Mouse (Mus musculus): Measurements from ENCODE around the gene Gm49405.
"Not testable (repeated sequence)": the region's sequence is repeated elsewhere in the genome, so short reads cannot be mapped to it uniquely, and the experiment has no call there.

Gm49405 gene

DNA sequence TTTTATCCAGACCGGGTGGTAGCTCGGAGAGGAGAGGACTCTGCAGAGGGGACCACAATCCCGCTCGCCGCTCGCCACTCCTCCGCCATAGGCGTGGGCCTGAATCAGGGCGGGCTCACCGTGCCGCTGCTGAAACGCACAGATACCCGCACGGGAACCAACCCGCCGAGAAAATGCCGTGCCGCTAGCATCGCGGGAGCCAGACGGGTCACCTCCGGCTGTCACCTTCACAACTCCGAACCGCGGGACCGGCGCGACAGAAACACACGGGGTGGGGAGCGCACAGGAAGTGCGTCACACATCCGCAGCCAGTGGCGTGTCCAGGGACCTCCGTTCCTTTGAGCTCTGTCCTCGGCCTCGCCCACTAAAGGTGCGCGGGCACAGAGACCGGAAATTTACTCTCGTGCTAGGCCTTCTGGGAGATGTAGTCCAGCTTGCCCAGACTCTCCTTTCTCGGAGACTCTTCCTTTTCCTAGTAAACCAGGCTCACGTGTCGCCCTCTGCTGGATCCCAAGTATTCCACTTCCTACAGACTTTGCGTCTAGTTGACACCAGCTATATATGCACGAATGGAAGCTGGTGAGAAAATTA lies 12.1 kb downstream of the Gm49405 start, which contains the start of gene Ndufv1:
Gene Ndufv1, minus strand, starts transcription at position 375 of the 591 bp plus-strand sequence.
- DNase-seq (ENCODE audit: extremely low read depth, insufficient read length, low spot score), result peak; percentile 95

DNA sequence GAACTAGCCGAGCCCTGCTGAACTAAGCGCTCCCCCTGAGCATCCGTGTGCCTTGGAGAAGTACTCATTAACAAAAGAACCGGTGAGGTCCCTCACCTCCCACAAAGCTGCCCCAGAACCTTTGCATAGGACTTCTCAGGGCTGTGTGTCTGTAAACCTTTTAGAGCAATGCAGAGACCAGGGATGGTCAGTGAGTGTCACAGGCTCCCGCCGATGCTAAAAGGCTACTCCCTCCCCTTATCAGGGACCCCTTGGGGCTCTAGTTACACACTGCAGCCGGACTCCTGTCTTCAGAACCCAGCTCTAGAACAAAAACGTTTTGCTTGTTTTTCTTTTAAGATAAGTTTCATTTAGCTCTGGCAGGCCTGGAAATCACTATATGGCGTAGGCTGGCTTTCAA lies 12.6 kb downstream of the Gm49405 start:
- no peak for DNase-seq (ENCODE audit: extremely low read depth, insufficient read length, low spot score)

DNA sequence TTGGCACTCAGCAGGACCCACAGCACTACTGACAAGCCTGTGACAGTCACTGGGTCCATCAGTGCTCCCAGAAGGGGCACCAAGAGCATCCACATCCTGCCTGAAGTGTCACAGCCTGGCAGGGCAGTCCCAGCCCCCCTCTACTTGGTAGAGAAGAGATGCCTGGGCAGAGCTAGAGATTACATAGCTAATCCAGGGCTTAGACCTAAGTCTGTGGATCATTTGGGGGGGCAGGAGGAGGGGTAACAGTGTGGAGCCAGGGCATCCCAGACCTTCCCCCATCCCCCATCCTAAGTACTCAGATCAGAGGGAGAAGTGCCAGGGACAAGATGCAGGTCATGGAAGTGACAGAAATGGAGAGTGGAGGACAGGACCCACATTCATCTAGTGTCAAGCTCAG lies 14.4 kb downstream of the Gm49405 start:
- DNase-seq (ENCODE audit: extremely low read depth, insufficient read length, low spot score), result no peak

DNA sequence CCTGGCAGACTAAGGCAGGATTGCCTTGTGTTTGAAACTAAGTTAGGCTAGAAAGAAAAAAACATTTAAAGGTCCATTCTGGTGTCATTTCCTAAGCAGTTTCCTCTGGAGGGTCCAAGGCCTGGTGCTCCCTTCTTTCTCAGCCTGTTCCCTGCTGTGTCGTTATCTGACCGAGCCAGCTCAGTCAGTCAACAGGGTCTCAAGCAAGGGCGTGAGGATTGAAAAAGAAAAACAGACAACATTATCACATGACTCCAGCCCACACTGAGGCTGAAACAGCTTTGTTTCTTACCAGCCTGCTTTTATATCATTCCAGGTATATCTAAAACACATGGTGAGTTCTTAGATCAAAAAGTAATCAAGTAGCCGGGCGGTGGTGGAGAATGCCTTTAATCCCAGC lies 15.2 kb downstream of the Gm49405 start:
- no peak for DNase-seq (ENCODE audit: extremely low read depth, insufficient read length, low spot score)

DNA sequence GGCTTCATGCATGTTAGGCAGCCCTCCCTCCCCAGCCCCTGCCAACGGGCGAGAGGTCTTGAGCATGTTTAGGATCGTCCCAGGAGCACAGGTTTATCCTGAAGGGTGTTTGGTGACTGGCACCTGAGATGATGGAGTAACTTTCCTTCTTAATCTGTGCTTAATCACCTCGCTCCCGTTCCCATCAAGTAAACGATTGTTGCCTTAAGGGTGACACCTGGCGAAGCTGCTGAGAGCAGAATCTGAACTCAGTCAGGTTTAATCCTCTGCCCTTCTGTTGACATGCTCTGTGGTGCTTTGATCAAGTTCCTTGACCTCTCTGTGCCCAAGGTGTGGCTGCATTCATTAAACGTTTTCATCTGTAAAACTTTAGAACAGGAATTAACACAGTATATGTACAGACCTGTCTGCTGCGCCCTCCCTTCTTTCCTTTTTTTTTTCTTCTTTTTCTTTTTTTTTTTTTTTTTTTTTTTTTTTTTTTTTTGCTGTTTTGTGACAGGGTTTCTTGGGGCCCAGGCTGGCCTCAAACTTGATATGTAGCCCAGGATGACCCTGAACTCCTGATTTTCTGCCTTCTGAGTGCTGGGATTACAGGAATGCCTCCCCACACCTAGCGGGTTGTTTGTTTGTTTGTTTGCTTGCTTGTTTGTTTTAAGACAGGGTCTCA lies 17.6 kb downstream of the Gm49405 start:
- no peak for DNase-seq (ENCODE audit: extremely low read depth, insufficient read length, low spot score)

DNA sequence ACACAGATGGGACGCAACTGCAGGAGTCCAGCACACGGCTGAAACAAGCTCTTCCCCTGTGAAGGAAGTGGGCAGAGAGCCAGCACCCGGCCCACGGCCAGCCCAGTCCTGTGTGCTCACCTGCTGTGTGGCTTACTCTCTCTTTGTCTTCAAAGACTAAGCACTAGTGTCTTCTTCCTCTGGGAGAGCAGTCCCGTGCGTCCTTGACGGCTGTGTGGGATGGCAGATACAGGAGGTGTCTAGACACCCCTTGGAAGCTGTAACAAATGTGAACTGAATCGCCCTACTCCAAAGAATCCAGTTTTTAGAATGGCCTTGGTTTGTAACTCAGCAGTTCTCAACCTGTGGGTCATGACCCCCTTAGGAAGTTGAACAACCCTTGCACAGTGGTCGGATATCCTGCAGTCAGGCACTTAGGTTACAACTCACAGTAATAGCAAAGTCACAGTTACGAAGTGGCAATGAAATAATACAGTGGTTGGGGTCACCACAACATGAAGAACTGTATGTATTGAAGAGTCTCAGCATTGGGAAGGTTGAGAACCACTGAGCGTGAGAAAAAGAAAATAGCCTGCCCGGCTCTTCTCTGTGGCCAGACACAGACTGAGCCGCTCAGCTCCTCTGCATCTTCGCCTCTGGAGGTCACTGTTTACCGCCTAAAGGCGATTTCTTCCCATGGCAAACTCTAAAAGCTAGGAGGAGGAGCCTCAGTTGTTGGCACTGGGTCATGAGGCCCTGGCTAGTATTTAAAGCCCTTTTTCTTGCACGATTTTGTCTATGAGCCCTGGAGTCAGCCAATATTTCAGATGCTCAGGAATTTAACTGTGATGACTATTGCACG lies 18.5 kb downstream of the Gm49405 start:
- peak; percentile 56 for DNase-seq (ENCODE audit: extremely low read depth, insufficient read length, low spot score)

DNA sequence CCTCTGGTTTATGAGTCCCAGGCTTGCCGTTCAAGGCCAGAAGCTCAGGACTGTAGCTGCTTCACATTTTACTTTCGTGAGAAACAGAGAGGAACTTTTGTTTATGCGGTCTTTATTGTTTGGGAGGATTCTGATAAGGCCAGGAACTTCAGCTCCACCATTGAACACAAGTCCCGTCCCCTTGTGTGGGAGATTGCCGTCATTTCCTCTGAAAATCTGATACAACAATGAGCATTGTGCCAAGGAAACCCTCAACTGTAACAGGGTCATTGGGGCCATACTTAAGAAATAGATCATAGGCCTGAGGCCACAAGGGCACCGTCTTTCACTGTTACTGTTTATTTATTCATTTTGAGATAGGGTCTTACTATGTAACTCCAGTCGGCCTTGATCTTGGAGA lies 22.8 kb downstream of the Gm49405 start:
- DNase-seq (ENCODE audit: extremely low read depth, insufficient read length, low spot score), result no peak

DNA sequence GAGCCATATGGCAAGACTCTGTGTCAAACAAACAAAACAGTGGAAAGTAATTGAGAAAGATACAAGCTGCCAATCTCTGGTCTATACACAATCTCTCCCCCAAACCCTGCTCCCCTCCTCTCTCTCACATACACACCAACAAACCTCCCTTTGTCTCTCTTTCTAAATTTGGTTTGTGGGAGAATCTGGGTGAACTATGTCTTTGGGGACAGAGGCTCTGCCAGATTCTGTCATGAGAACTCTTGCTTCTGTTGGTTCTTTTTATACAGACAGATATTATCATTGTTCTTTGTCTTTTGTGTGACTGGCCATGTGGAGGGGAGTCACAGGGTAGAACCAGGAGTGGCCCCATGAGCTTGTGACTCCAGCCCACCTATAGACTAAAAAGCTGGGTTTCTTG lies 27.1 kb downstream of the Gm49405 start:
- no peak for DNase-seq (ENCODE audit: extremely low read depth, insufficient read length, low spot score)

DNA sequence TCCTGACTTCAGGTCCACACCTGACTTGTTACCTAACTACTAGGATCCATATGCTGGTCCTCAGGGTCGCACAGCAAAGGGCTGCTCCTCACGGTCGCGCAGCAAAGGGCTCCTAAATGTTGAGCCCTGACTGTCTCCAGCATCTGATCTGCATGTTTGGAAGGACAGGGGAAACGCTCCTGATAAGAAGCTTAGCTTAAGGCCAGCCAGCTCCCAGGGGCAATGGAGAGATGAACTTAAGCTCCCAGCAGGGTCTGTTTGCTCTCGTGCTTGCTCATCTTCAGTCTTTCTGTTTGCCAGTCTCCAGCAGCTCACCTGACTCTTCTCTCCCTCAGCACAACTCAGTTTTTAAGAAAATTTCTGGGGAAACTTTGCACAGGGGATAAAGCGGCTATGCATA lies 32.2 kb downstream of the Gm49405 start:
- no peak for DNase-seq (ENCODE audit: extremely low read depth, insufficient read length, low spot score)

DNA sequence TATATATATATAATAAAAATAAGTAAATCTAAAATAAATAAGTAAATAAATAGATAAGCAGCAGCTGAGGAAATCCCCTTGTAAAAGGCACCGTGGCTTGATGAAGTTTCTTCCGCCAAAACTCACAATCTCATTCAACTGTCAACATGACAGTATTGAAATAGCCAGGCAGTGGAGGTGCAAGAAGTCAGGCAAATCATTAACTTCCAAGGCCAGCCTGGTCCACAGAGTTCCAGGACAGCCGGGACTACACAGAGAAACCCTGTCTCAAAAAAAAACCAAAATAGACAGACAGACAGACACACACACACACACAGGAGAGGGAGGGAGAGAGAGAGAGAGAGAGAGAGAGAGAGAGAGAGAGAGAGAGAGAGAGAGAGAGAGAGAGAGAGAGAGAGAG lies 32.9 kb downstream of the Gm49405 start:
- no peak for DNase-seq (ENCODE audit: extremely low read depth, insufficient read length, low spot score)

DNA sequence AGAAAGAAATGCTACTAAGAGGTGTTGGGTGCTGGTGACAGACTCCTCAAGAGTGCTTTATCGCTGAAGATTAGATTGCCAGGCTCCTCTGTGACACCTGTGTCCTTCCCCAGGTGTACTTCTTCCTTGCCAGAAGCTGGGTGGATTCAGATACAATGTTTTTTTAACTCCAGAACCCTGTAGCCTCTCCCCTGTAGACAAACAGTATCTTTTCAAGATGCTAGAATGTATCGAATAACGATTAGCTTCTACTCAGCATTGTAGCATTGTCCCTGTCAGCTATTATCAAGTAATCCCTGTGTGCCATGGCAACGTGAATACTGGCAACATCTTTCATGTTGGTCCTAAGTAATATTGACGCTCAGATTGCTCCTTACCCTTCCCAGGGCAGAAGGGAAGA lies 33.3 kb downstream of the Gm49405 start:
- DNase-seq (ENCODE audit: extremely low read depth, insufficient read length, low spot score), result no peak

DNA sequence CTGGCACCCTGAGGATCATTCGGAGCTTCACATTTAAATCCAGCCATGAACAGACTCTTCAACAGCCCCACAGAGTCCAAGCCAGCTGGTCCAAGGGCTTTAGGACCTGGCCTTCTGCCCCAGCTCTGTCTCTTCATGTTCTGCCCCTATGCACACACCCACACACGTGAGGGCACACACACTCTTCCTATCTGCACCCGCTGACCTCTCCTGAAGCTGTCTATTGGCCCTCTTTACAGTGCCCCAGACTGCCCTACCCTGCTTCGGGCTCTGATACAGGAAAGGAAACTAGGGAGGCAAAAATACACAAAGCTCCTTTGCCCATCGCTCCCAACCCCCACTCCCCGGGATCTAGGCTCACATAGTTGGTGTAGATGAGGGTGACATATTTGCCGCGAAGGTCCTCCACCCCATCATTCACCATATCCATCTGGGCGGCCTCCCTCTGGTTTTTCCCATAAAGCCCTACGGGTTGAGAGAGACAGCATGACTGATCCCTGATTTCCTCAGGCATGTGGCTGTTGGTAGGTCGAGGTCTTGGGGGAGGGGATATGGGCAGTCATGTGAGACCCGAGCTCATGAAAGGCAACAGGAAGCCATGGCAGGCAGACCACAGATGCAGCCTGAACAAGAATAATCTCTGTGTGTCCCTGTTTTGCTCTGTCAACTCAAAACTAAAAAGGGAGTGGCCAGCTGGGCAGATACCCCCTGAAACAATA lies 36.1 kb downstream of the Gm49405 start:
- no peak for DNase-seq (ENCODE audit: extremely low read depth, insufficient read length, low spot score)

DNA sequence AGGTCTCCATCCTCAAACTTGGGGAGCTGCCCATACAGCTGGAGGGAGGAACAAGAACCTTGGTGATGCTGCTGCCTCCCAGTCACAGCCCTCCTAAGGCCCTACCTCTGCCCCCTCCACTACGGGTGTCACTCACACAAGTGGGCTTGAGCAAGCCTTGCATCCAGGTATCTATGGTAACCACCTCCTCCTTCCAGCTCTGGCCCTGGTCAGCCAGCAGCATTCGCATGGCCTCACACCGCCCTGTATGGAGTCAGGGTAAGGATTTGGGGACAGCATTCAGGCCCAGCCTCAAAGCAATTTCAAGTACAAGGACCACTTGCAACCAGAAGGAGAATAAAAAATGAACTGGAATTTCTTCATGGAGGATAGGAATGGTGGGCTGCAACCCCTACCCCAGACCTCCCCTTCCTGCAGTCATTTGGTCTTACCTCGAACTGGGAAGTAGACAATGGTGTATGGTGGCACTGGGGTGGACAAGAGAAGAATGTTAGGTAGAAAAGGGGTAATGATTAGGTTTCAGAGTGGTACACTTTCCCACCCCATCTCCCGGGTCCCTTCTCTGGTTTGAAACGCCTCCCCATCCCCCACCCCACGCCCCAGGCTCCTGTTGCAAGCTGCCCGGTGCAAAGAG lies 36.8 kb downstream of the Gm49405 start:
- not testable (repeated sequence) for DNase-seq (ENCODE audit: extremely low read depth, insufficient read length, low spot score)

DNA sequence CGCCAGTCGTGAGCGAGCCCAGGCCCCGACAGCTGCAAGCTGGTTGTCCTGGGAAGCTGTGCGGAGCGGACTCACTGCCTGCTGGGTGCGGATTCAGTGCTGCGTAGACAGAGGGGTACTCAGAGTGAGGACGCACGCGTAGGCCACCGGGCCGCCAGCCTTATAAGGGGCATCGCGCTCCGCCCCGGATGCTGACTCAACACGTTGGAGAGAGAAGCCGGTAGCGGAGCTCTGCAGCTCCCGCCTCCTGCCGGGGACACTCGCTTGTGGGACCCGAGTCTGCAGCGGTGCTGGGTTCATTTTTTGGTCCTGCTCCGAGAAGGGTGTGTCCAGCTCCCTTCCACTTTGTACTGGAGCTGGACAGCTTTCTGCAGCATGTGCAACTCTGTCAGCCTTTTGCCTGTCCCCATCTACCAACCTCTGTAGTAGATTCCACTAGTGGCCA lies 37.4 kb downstream of the Gm49405 start, which contains the start of gene Gstp1:
Gene Gstp1, minus strand, starts transcription at position 198 of the 445 bp plus-strand sequence.
- DNase-seq (ENCODE audit: extremely low read depth, insufficient read length, low spot score), result peak; percentile 93

DNA sequence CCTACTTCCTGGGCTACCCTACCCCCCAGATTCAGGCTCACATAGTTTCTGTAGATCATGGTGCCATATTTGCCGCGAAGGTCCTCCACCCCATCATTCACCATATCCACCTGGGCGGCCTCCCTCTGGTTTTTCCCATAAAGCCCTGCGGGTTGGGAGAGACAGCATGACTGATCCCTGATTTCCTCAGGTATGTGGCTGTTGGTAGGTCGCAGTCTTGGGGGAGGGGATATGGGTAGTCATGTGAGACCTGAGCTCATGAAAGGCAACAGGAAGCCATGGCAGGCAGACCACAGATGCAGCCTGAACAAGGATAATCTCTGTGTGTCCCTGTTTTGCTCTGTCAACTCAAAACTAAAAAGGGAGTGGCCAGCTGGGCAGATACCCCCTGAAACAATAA lies 40.5 kb downstream of the Gm49405 start:
- not testable (repeated sequence) for DNase-seq (ENCODE audit: extremely low read depth, insufficient read length, low spot score)

DNA sequence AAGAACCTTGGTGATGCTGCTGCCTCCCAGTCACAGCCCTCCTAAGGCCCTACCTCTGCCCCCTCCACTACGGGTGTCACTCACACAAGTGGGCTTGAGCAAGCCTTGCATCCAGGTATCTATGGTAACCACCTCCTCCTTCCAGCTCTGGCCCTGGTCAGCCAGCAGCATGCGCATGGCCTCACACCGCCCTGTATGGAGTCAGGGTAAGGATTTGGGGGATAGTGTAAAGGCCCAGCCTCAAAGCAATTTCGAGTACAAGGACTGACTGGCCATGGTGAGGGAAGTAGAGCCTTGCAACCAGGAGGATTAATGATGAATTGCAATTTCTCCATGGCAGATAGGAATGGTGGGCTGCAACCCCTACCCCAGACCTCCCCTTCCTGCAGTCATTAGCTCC lies 41.1 kb downstream of the Gm49405 start:
- not testable (repeated sequence) for DNase-seq (ENCODE audit: extremely low read depth, insufficient read length, low spot score)

DNA sequence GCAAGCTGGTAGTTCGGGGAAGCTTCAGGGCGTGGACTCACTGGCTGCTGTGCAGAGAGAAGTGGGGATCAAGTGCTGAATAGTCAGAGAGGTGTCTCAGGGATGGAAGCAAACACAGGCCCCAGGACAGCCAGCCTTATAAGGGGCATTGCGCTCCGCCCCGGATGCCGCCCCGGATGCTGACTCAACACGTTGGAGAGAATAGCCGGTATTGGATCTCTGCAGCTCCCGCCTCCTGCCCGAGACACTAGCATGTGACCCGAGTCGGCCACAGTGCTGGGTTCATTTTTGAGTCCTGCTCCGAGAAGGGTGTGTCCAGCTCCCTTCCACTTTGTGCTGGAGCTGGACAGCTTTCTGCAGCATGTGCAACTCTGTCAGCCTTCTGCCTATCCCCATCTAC lies 41.7 kb downstream of the Gm49405 start:
- no peak for DNase-seq (ENCODE audit: extremely low read depth, insufficient read length, low spot score)

DNA sequence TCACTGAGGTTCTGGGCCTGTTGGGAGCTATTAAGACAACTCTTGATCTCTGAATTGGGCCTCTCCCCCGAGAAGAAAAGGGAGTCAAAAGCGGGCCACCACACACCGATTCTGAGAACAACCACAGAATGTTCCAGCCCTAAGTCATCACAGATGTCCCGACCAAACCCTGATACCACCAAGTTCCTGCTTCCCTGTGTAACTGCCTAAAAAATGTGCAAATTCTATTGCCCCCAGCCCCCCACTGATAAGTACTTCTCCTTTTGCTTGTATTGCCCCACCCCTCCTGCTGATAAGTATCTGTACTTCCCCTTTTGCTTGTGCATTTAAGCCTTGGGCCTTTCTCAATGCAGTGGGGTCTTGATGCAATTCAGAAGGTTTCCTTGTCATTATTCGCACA lies 43.7 kb downstream of the Gm49405 start:
- DNase-seq (ENCODE audit: extremely low read depth, insufficient read length, low spot score), result not testable (repeated sequence)

DNA sequence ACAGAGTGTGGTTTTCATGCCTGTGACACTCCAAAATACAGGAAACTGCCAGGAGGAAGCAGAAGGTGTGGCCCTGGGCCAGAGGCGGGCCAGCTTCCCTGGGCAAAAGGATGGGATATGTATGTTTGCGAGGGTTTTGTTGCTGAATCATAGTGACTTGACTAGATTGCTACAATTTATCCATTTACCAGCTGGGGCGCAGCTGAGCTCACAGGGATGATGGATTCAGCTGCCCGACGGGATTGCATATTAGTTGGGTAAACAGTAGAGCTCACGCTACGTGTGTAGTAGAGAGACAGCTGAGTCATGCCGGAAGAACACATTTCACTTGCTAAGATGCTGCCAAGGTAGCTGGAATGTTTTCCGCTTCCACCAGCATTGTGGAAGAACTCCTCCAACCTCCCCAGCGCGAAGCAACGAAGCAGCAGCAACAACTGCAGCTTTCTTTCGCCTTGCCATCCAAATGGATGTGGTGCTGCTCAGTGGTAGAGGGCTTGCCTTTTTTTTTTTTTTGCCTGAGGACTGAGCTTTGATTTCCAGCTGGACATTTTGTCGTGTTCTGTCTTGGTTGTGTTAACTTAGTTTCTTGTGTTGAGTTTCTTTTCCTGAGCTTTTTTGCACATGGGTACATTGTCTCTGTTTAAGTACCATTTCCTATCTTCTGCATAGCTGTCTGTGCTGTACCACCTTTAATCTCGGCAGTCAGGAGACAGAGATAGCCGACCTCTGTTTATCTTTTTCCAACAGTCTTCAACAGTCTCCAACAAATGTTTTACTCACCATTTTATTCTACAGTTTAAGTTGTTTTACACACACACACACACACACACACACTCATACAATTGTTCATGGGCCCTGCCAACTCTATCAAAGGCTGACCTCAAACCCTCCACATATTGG lies 45.8 kb downstream of the Gm49405 start, which contains the start of gene Gstp2:
Gene Gstp2, minus strand, starts transcription at position 58 of the 900 bp plus-strand sequence.
- DNase-seq (ENCODE audit: extremely low read depth, insufficient read length, low spot score), result peak; percentile 87

All from 3134 (cell line).